Mouse (Mus musculus) stomach, postnatal 0 days (tissue): Measurements from ENCODE around the gene Arhgap24.

ENCODE experiments used
- CTCF ChIP-seq: IDR thresholded peaks from 2 replicates; pipeline ENCODE4 v1.5.1; 2016; ENCODE audit warnings: antibody characterized with exemption, low read depth, mild to moderate bottlenecking, moderate library complexity
- EP300 ChIP-seq: optimal IDR thresholded peaks from 2 replicates; pipeline ENCODE3; 2016; ENCODE audit warnings: antibody characterized with exemption

DNA sequence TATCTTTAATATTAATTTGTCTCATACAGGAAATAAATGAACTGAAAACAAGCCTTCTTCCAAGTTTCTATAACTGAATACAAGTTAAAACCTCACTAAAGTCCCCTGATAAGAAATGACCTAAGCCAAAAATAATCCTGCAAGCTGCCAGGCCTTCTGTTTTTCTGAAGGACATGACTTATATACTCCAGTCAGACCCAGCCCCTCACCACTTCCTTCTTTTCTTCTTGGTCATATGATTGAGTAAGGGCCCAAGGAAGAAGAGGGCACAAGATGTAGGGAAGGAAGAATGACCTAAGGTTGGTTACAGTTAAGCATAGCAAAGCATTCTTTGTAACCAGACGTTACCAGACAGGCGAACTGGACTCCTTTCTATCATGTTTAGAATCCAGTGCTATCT lies 21.1 kb downstream of the Arhgap24 start:
- TF ChIP-seq CTCF (no peak), EP300 (no peak)
